Mouse (Mus musculus): ENCODE measurements around the gene Gm10382.

DNA sequence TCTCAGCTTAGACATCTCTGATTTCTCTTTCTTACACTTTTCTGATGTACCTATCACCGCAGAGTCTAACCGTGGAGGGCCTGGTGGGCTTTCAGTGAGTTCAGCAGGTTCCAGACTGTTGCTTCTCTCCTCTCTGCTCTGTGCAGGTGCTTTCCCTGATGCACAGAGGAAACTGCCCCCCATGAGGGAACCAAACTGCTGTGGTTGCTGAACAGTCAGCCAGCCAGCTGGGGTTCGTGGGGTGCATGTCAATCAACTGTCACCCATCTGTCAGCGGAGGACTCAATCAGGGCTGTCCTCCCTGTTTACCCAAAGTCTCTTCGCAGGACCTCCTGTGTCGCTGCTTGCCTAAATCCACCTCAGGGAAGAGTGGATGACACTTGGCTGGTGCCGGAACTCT lies 11.9 kb upstream of the Gm10382 start:
- TF ChIP-seq POLR2A (IDR thresholded peaks at IDR 0.05; ENCODE audit: low read depth, low read length), result no peak
- no peak for TF ChIP-seq CTCF (IDR thresholded peaks at IDR 0.05; ENCODE audit: extremely low read depth, insufficient read length, insufficient replicate concordance, low read depth, low read length)
